In the genomic region with DNA sequence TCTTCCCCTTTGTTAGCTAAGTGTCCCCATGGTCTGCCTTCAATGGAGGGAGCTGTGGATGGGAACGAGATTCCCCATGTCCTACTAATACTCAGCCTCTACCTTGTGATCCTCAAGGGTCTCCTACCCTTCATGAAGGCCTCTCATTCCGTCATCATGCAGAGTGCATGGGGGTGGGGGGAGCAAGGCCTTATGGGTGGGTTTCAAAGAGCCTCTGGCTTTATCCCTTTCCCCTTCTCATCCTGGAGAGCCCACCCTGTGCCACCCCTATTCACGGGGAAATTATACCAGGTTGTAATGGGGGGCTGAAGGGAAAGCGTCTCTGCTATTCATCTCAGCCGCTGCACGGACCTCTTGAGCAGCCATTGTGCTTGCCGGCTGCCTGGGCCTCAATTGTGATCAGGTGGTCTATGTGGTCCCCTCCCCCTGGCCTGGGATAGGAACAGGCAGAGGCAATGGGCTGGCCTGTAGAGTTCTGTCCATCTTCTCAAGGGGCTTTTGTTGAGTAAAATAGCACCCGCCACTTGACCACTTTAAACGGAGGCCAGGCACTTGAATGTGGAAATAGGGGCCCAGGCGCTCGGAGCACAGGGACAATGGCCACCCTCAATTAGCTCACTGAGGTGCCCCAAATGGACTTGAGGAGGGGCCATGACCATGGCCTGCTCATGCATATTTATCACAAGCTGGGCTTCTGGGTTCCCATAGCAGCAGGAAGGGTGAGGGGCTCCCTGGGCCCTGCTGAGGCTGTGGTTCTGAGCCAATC, we compare ENCODE assay signal across 15 mouse cellular contexts.
DNase-seq lines count a peak whose midpoint lies in the region; ATAC-seq and TF ChIP-seq lines count a peak whose summit lies in the region.
"Had no signal": no experiment of that assay in that cellular context is flagged by ENCODE, and none has a peak within 500 bp of the region (broad histone marks: within the 10 kb centered on the region; RNA-seq: fewer than 3 reads in every experiment).

No protein-coding gene starts in this region.

- H3K9ac ChIP-seq in heart, embryonic 14.5 days (ENCODE audit: low read length) = no peak overlapping the region
- H3K9ac ChIP-seq in forebrain, postnatal 0 days = no peak overlapping the region
- H3K9ac ChIP-seq in midbrain, embryonic 11.5 days (ENCODE audit: low read length) = no peak overlapping the region
- H3K9ac ChIP-seq in liver, embryonic 11.5 days (ENCODE audit: low read depth, low read length) = no peak overlapping the region
- H3K9ac ChIP-seq in stomach, postnatal 0 days (ENCODE audit: low read length) = no peak overlapping the region
- H3K9ac ChIP-seq: intestine, embryonic 15.5 days; liver, embryonic 15.5 days had no signal

- ATAC-seq in heart, embryonic 14.5 days (ENCODE audit: insufficient number of reproducible peaks, insufficient read depth, low FRiP score, low read depth) = 0 out of 2 replicates have a peak, but pooled peaks have one; percentile 29
- peak; percentile 85 for ATAC-seq in forebrain, postnatal 0 days
- ATAC-seq in midbrain, embryonic 11.5 days (ENCODE audit: low FRiP score) = peak; percentile 79
- ATAC-seq in liver, embryonic 11.5 days (replicated peaks; ENCODE audit: low FRiP score) = no peak
- ATAC-seq in stomach, postnatal 0 days (ENCODE audit: low FRiP score, low TSS enrichment) = no peak
- ATAC-seq: intestine, embryonic 15.5 days had no signal

- no peak overlapping the region for H3K27ac ChIP-seq in heart, embryonic 14.5 days (replicated peaks in 1 of 2; ENCODE audit: control insufficient read depth in 1 of 2, insufficient read depth in 1 of 2, low read depth in 2 of 2, low read length in 2 of 2)
- no peak overlapping the region for H3K27ac ChIP-seq in heart, embryonic 10.5 days
- no peak overlapping the region for H3K27ac ChIP-seq in forebrain, postnatal 0 days (ENCODE audit: low read depth, low read length)
- H3K27ac ChIP-seq in midbrain, embryonic 11.5 days (ENCODE audit: low read depth, low read length) = no peak overlapping the region
- H3K27ac ChIP-seq in liver, embryonic 11.5 days (ENCODE audit: low read depth, low read length) = no peak overlapping the region
- H3K27ac ChIP-seq in stomach, postnatal 0 days (replicated peaks) = no peak overlapping the region
- H3K27ac ChIP-seq: intestine, embryonic 15.5 days; liver, embryonic 15.5 days had no signal

- WGBS in heart, embryonic 14.5 days = 75% methylated on average over 11 of the region's 11 CpGs
- WGBS in heart, embryonic 10.5 days = 79% methylated on average over 11 of the region's 11 CpGs
- WGBS in forebrain, postnatal 0 days = 41% methylated on average over 11 of the region's 11 CpGs
- WGBS in midbrain, embryonic 11.5 days = 61% methylated on average over 11 of the region's 11 CpGs
- 88% methylated on average over 11 of the region's 11 CpGs for WGBS in liver, embryonic 11.5 days
- WGBS in stomach, postnatal 0 days = 93% methylated on average over 11 of the region's 11 CpGs

- peaks cover 6% of the 10 kb centered on the region; the same call in 1 of the 2 replicates for H3K27me3 ChIP-seq in heart, embryonic 14.5 days (ENCODE audit: control insufficient read depth, insufficient read depth, low read length)
- peaks cover 5% of the 10 kb centered on the region; the same call in 1 of the 2 replicates for H3K27me3 ChIP-seq in heart, embryonic 10.5 days (ENCODE audit: insufficient read depth, poor library complexity, severe bottlenecking)
- no peaks in the 10 kb centered on the region for H3K27me3 ChIP-seq in forebrain, postnatal 0 days (ENCODE audit: insufficient read depth, low read length)
- H3K27me3 ChIP-seq in midbrain, embryonic 11.5 days (ENCODE audit: control insufficient read depth, insufficient read depth, low read length) = no peaks in the 10 kb centered on the region
- no peaks in the 10 kb centered on the region for H3K27me3 ChIP-seq in liver, embryonic 11.5 days (replicated peaks; ENCODE audit: control insufficient read depth, insufficient read depth, low read length)
- H3K27me3 ChIP-seq in stomach, postnatal 0 days (ENCODE audit: control insufficient read depth, insufficient read depth, low read length) = no peaks in the 10 kb centered on the region
- H3K27me3 ChIP-seq: intestine, embryonic 15.5 days; liver, embryonic 15.5 days had no signal

- no peaks in the 10 kb centered on the region for H3K4me1 ChIP-seq in heart, embryonic 14.5 days (ENCODE audit: control insufficient read depth in 2 of 2, insufficient read depth in 2 of 2, low read length in 2 of 2)
- H3K4me1 ChIP-seq in heart, embryonic 10.5 days = no peaks in the 10 kb centered on the region
- H3K4me1 ChIP-seq in forebrain, postnatal 0 days (ENCODE audit: insufficient read depth) = no peaks in the 10 kb centered on the region
- H3K4me1 ChIP-seq in midbrain, embryonic 11.5 days (ENCODE audit: control insufficient read depth, insufficient read depth, low read length) = no peaks in the 10 kb centered on the region; the same call in 1 of the 2 replicates
- no peaks in the 10 kb centered on the region for H3K4me1 ChIP-seq in liver, embryonic 11.5 days (replicated peaks; ENCODE audit: control insufficient read depth, insufficient read depth, low read length)
- no peaks in the 10 kb centered on the region for H3K4me1 ChIP-seq in stomach, postnatal 0 days (replicated peaks; ENCODE audit: control insufficient read depth, insufficient read depth)
- H3K4me1 ChIP-seq: intestine, embryonic 15.5 days; liver, embryonic 15.5 days had no signal

- no peak for TF ChIP-seq CTCF in forebrain, postnatal 0 days (IDR thresholded peaks at IDR 0.05; ENCODE audit: low read depth)
- no peak for TF ChIP-seq CTCF in stomach, postnatal 0 days (IDR thresholded peaks at IDR 0.05; ENCODE audit: low read depth)

- H3K9me3 ChIP-seq in heart, embryonic 14.5 days (ENCODE audit: control insufficient read depth, low read length) = no peaks in the 10 kb centered on the region
- H3K9me3 ChIP-seq in heart, embryonic 10.5 days = no peaks in the 10 kb centered on the region
- H3K9me3 ChIP-seq in forebrain, postnatal 0 days (ENCODE audit: low read length) = no peaks in the 10 kb centered on the region
- no peaks in the 10 kb centered on the region for H3K9me3 ChIP-seq in midbrain, embryonic 11.5 days (ENCODE audit: control insufficient read depth, low read length)
- no peaks in the 10 kb centered on the region for H3K9me3 ChIP-seq in liver, embryonic 11.5 days (ENCODE audit: control insufficient read depth, low read length)
- no peaks in the 10 kb centered on the region for H3K9me3 ChIP-seq in stomach, postnatal 0 days (ENCODE audit: control insufficient read depth, low read length)
- H3K9me3 ChIP-seq: intestine, embryonic 15.5 days; liver, embryonic 15.5 days had no signal

- no peak for TF ChIP-seq EP300 in stomach, postnatal 0 days (optimal IDR thresholded peaks at IDR 0.05)

- no peak overlapping the region for H3K4me3 ChIP-seq in heart, embryonic 14.5 days (ENCODE audit: control insufficient read depth in 1 of 2, insufficient read depth in 1 of 2, low read depth in 1 of 2, low read length in 2 of 2)
- no peak overlapping the region for H3K4me3 ChIP-seq in heart, embryonic 10.5 days
- no peak overlapping the region for H3K4me3 ChIP-seq in forebrain, postnatal 0 days (ENCODE audit: low read depth, low read length)
- no peak overlapping the region for H3K4me3 ChIP-seq in midbrain, embryonic 11.5 days (ENCODE audit: low read depth, low read length)
- no peak overlapping the region for H3K4me3 ChIP-seq in liver, embryonic 11.5 days (ENCODE audit: low read depth, low read length)
- no peak overlapping the region for H3K4me3 ChIP-seq in stomach, postnatal 0 days (ENCODE audit: low read depth, low read length)
- H3K4me3 ChIP-seq: intestine, embryonic 15.5 days; liver, embryonic 15.5 days had no signal

- no peaks in the 10 kb centered on the region for H3K36me3 ChIP-seq in heart, embryonic 14.5 days (ENCODE audit: control insufficient read depth, insufficient read depth, low read length)
- H3K36me3 ChIP-seq in heart, embryonic 10.5 days = no peaks in the 10 kb centered on the region
- no peaks in the 10 kb centered on the region for H3K36me3 ChIP-seq in forebrain, postnatal 0 days (ENCODE audit: insufficient read depth)
- H3K36me3 ChIP-seq in midbrain, embryonic 11.5 days (ENCODE audit: control insufficient read depth, insufficient read depth, low read length) = no peaks in the 10 kb centered on the region
- no peaks in the 10 kb centered on the region for H3K36me3 ChIP-seq in liver, embryonic 11.5 days (ENCODE audit: control insufficient read depth, insufficient read depth, low read length)
- H3K36me3 ChIP-seq in stomach, postnatal 0 days (ENCODE audit: control insufficient read depth, insufficient read depth, low read length) = no peaks in the 10 kb centered on the region
- H3K36me3 ChIP-seq: intestine, embryonic 15.5 days; liver, embryonic 15.5 days had no signal

- H3K4me2 ChIP-seq in heart, embryonic 14.5 days (ENCODE audit: low read length) = no peak overlapping the region
- H3K4me2 ChIP-seq in forebrain, postnatal 0 days (ENCODE audit: low read depth) = no peak overlapping the region
- no peak overlapping the region for H3K4me2 ChIP-seq in midbrain, embryonic 11.5 days
- H3K4me2 ChIP-seq in liver, embryonic 11.5 days = no peak overlapping the region
- H3K4me2 ChIP-seq in stomach, postnatal 0 days (replicated peaks; ENCODE audit: low read depth) = no peak overlapping the region
- H3K4me2 ChIP-seq: intestine, embryonic 15.5 days; liver, embryonic 15.5 days had no signal

- no peak for DNase-seq in heart, embryonic 10.5 days (ENCODE audit: low spot score)
- DNase-seq in forebrain, postnatal 0 days = peak; percentile 13
- DNase-seq in midbrain, embryonic 11.5 days (ENCODE audit: low spot score, missing footprints) = peak; percentile 79
- DNase-seq in layer of hippocampus, adult 18-20 months (ENCODE audit: low spot score in 2 of 2) = no peak
- DNase-seq in liver, embryonic 11.5 days (ENCODE audit: low spot score) = no peak
- no peak for DNase-seq in stomach, postnatal 0 days (ENCODE audit: low spot score)
- DNase-seq in heart, adult 11 months = no peak
- DNase-seq: cerebellum, adult 18-20 months; gastrocnemius, postnatal 36 days; heart, postnatal 10 days; kidney, postnatal 10 days; lung, postnatal 14 days had no signal

Comparison
In these comparisons a context has a peak if more than half of its experiments do, and no peak if none do; other contexts are left out.
1. ATAC-seq: peak in heart, embryonic 14.5 days (single experiment), forebrain, postnatal 0 days (single experiment) and midbrain, embryonic 11.5 days (single experiment); none in liver, embryonic 11.5 days (single experiment) and stomach, postnatal 0 days (single experiment).
2. DNase-seq: peak in forebrain, postnatal 0 days (single experiment) and midbrain, embryonic 11.5 days (single experiment); none in heart, embryonic 10.5 days (single experiment), layer of hippocampus, adult 18-20 months (0 of 2), liver, embryonic 11.5 days (single experiment), stomach, postnatal 0 days (single experiment) and heart, adult 11 months (single experiment).